Mouse (Mus musculus): Measurements from ENCODE around the gene Fam102b. TPM values are rescaled to one million over a fixed set of nuclear protein-coding genes. Genes with fewer than 3 reads are reported as not detected.

Gene Fam102b
- polyA plus RNA-seq, 1 experiment: 10.7 TPM

DNA sequence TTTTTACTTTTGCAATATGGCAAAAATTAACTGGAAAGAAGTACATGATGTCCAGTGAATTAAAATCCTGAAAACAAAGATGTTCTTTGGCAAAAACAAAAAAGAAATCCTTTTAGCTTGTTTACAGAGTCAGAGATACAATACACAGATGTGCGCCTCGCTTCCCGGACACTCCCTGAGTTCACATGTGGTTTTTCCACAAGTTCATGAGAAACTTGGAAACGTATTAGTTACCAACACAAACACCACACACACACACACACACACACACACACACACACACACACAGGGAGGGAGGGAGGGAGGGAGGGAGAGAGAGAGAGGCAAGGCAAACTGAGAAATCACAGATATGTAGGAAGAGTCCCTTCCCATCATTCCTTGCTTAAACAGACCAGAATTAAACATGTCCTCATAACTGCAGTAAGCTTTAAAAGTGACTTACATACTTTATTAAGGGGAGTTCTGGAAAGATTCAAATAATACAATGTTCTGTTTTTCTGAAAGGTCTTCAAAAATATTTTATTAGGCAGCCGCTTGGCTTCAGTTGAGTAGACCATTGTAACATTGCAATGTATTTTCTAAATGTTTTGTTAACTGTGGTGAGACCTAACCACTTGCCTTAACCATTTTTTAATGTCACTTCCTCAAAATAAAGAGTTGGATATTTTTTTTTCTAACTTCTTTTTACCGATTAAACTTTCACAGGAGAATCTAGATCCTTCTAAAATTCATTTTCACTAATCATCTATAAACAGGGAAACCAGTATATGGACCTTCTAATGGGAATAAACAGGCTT lies 5.5 kb downstream of the Fam102b start:
- WGBS: 48% methylated on average over 6 of the region's 6 CpGs
- no peak for DNase-seq
- no peak for TF ChIP-seq POLR2A (IDR thresholded peaks at IDR 0.05; ENCODE audit: borderline replicate concordance, extremely low read depth, low read depth, low read length)
- TF ChIP-seq CTCF (IDR thresholded peaks at IDR 0.05; ENCODE audit: insufficient read depth, low read length): no peak
- peaks cover 6% of the 10 kb centered on the region for H3K4me1 ChIP-seq (ENCODE audit: control insufficient read depth, insufficient read depth, low read length)
- H3K4me3 ChIP-seq (replicated peaks; ENCODE audit: extremely low read depth, low read depth, low read length): no peak overlapping the region

- H3K4me3 ChIP-seq (replicated peaks; ENCODE audit: extremely low read depth, low read depth, low read length): no peak overlapping the region
- peaks cover 4% of the 10 kb centered on the region for H3K4me1 ChIP-seq (ENCODE audit: control insufficient read depth, insufficient read depth, low read length)
- TF ChIP-seq POLR2A (IDR thresholded peaks at IDR 0.05; ENCODE audit: borderline replicate concordance, extremely low read depth, low read depth, low read length) (no peak), CTCF (IDR thresholded peaks at IDR 0.05; ENCODE audit: insufficient read depth, low read length) (no peak)
- WGBS: 80% methylated on average over 5 of the region's 5 CpGs
- DNase-seq: no peak
Observed at GRCm38 (mm10) chr3:109018336-109018735, 9.1 kb downstream of the Fam102b start.

DNA sequence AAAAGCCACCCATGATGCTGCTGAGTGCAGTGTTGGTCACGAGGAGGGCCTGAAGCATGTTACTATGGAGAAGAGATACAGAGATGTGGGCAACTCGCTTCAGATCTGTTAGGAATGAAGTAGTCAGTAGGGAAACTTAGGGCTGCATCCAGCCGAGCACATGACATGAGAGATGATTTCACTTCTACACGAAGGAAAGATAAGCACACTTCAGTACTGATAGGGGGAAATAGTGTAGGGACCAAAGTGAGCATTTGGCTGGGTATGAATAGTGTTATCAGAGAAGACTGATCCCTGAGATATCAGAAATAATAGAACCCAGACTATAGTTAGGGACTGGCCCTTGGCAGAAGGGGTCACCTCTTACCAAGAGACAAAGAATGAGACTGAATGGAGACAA lies 14.8 kb downstream of the Fam102b start:
- TF ChIP-seq POLR2A (IDR thresholded peaks at IDR 0.05; ENCODE audit: borderline replicate concordance, extremely low read depth, low read depth, low read length) (no peak), CTCF (IDR thresholded peaks at IDR 0.05; ENCODE audit: insufficient read depth, low read length) (no peak)
- Histone ChIP-seq H3K4me3 (replicated peaks; ENCODE audit: extremely low read depth, low read depth, low read length) (no peak overlapping the region), H3K4me1 (ENCODE audit: control insufficient read depth, insufficient read depth, low read length) (peaks cover 16% of the 10 kb centered on the region)
- no peak for DNase-seq
- 51% methylated on average over 4 of the region's 4 CpGs for WGBS

GRCm38 (mm10) chr3:109010489-109011260 lies 16.7 kb downstream of the Fam102b start:
- Histone ChIP-seq H3K4me3 (replicated peaks; ENCODE audit: extremely low read depth, low read depth, low read length) (no peak overlapping the region), H3K4me1 (ENCODE audit: control insufficient read depth, insufficient read depth, low read length) (peaks cover 16% of the 10 kb centered on the region)
- WGBS: 7% methylated on average over 7 of the region's 7 CpGs
- TF ChIP-seq POLR2A (IDR thresholded peaks at IDR 0.05; ENCODE audit: borderline replicate concordance, extremely low read depth, low read depth, low read length) (no peak), CTCF (IDR thresholded peaks at IDR 0.05; ENCODE audit: insufficient read depth, low read length) (no peak)
- no peak for DNase-seq

DNA sequence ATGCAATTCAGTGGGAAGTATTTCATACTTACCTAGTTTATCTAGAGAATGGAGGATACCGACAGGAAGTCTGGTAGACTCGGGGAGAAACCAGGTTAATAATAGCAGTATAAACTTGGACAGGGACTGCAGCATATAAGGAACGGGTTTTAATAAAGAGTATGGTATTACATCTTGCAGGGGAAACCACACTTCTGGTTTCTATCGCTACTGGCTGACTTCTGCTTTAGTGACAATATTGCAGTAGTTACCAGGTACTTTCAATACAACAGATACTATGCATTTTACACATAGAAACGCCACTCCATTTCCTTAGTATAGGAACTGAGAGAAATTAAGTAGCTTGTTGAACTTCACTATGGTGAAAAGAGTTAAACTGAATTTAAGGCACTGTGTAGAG lies 19.2 kb downstream of the Fam102b start:
- TF ChIP-seq CTCF (IDR thresholded peaks at IDR 0.05; ENCODE audit: insufficient read depth, low read length) (no peak), POLR2A (IDR thresholded peaks at IDR 0.05; ENCODE audit: borderline replicate concordance, extremely low read depth, low read depth, low read length) (no peak)
- no peak for DNase-seq
- peaks cover 16% of the 10 kb centered on the region for H3K4me1 ChIP-seq (ENCODE audit: control insufficient read depth, insufficient read depth, low read length)
- H3K4me3 ChIP-seq (replicated peaks; ENCODE audit: extremely low read depth, low read depth, low read length): no peak overlapping the region
- 74% methylated on average over 5 of the region's 5 CpGs for WGBS

DNA sequence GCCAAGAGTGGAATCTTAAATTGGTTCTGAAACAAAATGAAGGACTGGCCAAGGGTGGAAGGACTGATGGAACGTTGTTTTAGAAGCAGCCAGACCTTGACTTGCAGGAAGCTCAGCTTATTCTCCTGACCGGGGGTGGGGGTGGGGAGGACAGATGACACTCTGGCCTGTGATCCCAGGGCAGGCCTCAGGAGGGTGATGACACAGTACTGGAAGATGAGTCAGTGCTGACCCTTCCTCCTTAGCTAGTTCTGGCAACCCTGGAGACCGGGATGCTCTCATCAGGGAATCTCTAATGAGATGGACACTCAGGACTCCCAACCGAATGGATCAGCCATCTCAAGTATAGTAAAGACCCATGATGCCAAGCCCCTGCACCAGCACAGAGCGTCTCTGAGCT lies 21.6 kb downstream of the Fam102b start:
- no peak for TF ChIP-seq CTCF (IDR thresholded peaks at IDR 0.05; ENCODE audit: insufficient read depth, low read length)
- no peak for TF ChIP-seq POLR2A (IDR thresholded peaks at IDR 0.05; ENCODE audit: borderline replicate concordance, extremely low read depth, low read depth, low read length)
- H3K4me3 ChIP-seq (replicated peaks; ENCODE audit: extremely low read depth, low read depth, low read length): no peak overlapping the region
- no peak for DNase-seq
- peaks cover 4% of the 10 kb centered on the region for H3K4me1 ChIP-seq (ENCODE audit: control insufficient read depth, insufficient read depth, low read length)
- 67% methylated on average over 5 of the region's 5 CpGs for WGBS

DNA sequence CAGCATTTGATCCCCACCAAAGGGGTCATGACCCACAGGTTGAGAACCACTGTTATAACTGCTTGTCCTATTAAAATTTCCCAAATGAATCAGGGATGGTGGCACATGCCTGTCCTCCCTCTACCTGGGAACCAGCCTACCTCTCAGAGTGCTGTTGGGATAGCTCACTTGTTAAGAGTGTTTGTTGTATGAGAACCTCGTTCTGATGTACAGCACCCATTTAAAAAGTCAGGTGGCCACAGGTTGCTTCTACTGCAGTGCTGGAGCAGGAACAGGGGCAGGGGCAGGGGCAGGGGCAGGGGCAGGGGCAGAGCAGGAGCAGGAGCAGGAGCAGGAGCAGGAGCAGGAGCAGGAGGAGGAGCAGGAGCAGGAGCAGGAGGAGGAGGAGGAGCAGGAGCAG lies 28.2 kb downstream of the Fam102b start:
- DNase-seq: no peak
- peaks cover 2% of the 10 kb centered on the region; the same call in 1 of the 2 replicates for H3K4me1 ChIP-seq (ENCODE audit: control insufficient read depth, insufficient read depth, low read length)
- no peak for TF ChIP-seq POLR2A (IDR thresholded peaks at IDR 0.05; ENCODE audit: borderline replicate concordance, extremely low read depth, low read depth, low read length)
- TF ChIP-seq CTCF (IDR thresholded peaks at IDR 0.05; ENCODE audit: insufficient read depth, low read length): no peak
- no peak overlapping the region for H3K4me3 ChIP-seq (replicated peaks; ENCODE audit: extremely low read depth, low read depth, low read length)
- WGBS: 77% methylated on average over 1 of the region's 1 CpGs

DNA sequence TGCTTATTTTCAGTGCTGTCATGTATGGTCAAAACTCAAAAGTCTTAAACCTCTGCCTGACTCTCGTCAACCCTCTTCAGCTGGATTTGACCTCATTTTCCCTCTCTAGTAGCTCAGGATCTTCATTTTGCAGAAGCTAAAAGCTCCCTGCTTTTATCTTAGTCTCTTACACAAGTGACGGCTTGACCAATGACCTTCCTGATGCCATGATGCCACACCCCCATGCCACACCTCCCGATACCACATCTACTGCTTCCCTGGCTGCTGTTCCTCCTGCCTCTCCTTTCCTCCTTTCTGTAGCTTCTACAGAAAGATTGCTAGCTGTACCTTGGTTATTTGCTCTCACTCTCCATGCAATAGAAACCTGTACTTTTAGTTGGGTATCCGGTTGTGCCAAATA lies 29.6 kb downstream of the Fam102b start:
- no peak for TF ChIP-seq POLR2A (IDR thresholded peaks at IDR 0.05; ENCODE audit: borderline replicate concordance, extremely low read depth, low read depth, low read length)
- no peak for TF ChIP-seq CTCF (IDR thresholded peaks at IDR 0.05; ENCODE audit: insufficient read depth, low read length)
- WGBS: 42% methylated on average over 4 of the region's 4 CpGs
- DNase-seq: no peak
- Histone ChIP-seq H3K4me1 (ENCODE audit: control insufficient read depth, insufficient read depth, low read length) (peaks cover 2% of the 10 kb centered on the region; the same call in 1 of the 2 replicates), H3K4me3 (replicated peaks; ENCODE audit: extremely low read depth, low read depth, low read length) (no peak overlapping the region)

DNA sequence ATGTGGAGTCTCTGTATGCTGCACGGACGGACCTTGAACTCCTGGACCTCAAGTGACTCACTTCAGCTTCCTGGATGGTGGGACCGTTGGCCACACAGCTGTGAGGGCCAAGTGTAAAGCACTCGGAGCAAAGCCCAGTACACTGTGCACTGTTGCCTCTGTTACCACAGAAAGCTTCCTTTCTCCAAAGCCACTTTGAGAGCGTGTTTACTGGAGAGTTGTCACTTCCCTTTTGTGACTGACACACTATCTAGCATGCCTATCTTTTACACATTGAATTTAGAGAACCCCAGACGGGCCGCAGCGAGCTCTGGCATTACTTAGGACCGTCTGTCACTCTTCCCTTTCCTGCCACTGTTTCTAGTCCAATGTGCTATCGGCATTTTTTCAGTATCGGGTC lies 30.1 kb downstream of the Fam102b start:
- 27% methylated on average over 11 of the region's 11 CpGs for WGBS
- no peak for DNase-seq
- H3K4me1 ChIP-seq (ENCODE audit: control insufficient read depth, insufficient read depth, low read length): peaks cover 2% of the 10 kb centered on the region

More for the DNA sequence above, 30.1 kb downstream of the Fam102b start:
- H3K4me3 ChIP-seq (replicated peaks; ENCODE audit: extremely low read depth, low read depth, low read length): no peak overlapping the region
- TF ChIP-seq CTCF (IDR thresholded peaks at IDR 0.05; ENCODE audit: insufficient read depth, low read length): no peak
- TF ChIP-seq POLR2A (IDR thresholded peaks at IDR 0.05; ENCODE audit: borderline replicate concordance, extremely low read depth, low read depth, low read length): no peak

Measured in lung, adult 2 months (tissue).